Mouse (Mus musculus): ENCODE results near the gene Rerg. TPM values are rescaled to one million over a fixed set of nuclear protein-coding genes. Genes with fewer than 3 reads are reported as not detected.
"Not testable (repeated sequence)": the region's sequence is repeated elsewhere in the genome, so short reads cannot be mapped to it uniquely, and the experiment has no call there.

Gene Rerg
- total RNA-seq, 2 experiments from 2014 or later: not detected

- no peak for ATAC-seq (replicated peaks; ENCODE audit: low FRiP score, low TSS enrichment, poor library complexity, severe bottlenecking)
Measured at GRCm38 (mm10) chr6:137045011-137045504, 125.2 kb downstream of the Rerg start.

DNA sequence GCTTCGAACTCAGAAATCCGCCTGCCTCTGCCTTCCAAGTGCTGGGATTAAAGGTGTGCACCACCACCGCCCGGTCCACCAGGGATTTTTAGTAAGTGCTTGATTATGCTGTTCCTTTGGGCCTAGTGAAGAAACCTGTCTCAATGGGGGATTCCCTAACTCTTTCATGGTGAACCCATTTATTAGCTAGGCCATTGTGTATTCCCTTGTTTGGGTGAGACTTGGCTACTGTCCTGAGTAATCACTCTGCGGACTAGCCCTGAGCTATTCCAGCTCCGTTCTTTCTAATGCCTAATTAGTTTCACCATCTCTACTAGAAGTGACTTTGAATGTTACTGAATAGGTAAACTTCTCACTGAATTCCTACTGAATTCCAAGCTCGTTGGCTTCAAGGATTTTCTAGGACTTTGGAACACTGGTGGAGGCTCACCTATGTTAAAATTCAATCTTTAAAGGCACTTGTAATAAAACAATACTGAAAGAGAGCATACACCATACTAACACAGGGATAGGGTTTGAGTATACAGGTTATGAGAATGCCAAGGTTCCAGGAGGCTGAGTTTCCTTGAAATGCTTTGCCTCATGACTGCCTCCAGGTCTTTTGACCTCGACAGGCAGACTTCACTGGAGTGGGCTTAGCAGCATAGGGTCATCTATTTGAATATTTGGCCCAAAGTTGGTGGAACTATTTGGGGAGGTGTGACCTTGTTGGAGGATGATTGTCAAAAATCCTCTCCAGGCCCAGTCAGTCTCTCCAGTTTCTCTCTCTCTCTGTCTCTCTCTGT, 134.5 kb downstream of the Rerg start:
- not testable (repeated sequence) for ATAC-seq (replicated peaks; ENCODE audit: low FRiP score, low TSS enrichment, poor library complexity, severe bottlenecking)

GRCm38 (mm10) chr6:137030611-137031097, 139.6 kb downstream of the Rerg start:
- no peak for ATAC-seq (replicated peaks; ENCODE audit: low FRiP score, low TSS enrichment, poor library complexity, severe bottlenecking)

DNA sequence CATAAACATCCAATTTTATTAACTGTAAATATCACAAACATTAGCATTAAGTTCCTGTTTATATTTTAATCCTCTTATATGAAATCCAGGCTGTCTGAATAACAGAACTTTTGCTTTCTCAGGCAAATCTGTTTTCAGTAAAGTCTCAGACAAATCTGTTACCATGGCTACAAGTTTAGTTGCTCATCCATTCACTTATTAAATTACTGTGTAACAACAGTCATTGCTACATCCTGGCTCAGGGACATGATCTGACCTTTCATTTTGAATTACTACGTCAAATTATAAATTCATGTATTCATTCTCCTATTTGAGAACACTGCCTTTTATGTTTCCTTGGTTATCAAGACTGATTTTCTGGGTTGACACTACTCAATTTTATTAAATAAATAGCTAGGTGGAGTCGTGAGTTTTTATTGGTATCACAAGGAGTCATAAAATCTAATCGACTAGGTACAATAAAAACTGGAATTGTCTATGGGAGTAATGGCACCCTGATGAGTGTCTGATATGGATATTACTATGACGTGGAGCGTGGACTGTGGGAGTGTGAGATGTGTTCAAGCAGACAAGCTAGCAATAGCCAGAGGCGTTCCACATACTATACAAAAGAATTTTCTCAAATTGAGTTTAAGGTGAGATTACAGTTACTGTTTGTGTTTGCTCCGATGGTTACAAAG, 140.2 kb downstream of the Rerg start:
- no peak for ATAC-seq (replicated peaks; ENCODE audit: low FRiP score, low TSS enrichment, poor library complexity, severe bottlenecking)

- ATAC-seq (replicated peaks; ENCODE audit: low FRiP score, low TSS enrichment, poor library complexity, severe bottlenecking): no peak
Measured at GRCm38 (mm10) chr6:137025461-137025860, 144.8 kb downstream of the Rerg start.

GRCm38 (mm10) chr6:137024541-137024940, 145.8 kb downstream of the Rerg start:
- no peak for ATAC-seq (replicated peaks; ENCODE audit: low FRiP score, low TSS enrichment, poor library complexity, severe bottlenecking)

- no peak for ATAC-seq (replicated peaks; ENCODE audit: low FRiP score, low TSS enrichment, poor library complexity, severe bottlenecking)
Measured at GRCm38 (mm10) chr6:137017216-137017973, 152.9 kb downstream of the Rerg start.

- no peak for ATAC-seq (replicated peaks; ENCODE audit: low FRiP score, low TSS enrichment, poor library complexity, severe bottlenecking)
Measured at GRCm38 (mm10) chr6:137014346-137014745, 156.0 kb downstream of the Rerg start.

- ATAC-seq (replicated peaks; ENCODE audit: low FRiP score, low TSS enrichment, poor library complexity, severe bottlenecking): no peak
Measured at GRCm38 (mm10) chr6:137011187-137011586, 159.1 kb downstream of the Rerg start.

Other genes with a start within 250 kb of the Rerg start
- 1.6 and 2.3 TPM in 2 replicates for gene Erp27, start 248.3 kb downstream of the Rerg start, total RNA-seq (2014; fragmentation: Nextera tagmentation)
- not detected in 2 replicates for gene Erp27, start 248.3 kb downstream of the Rerg start, total RNA-seq (2017)
- gene Pde6h, start 246.7 kb downstream of the Rerg start, total RNA-seq (2014; fragmentation: Nextera tagmentation): 3.1 TPM in 1 of 2 replicates, not detected in the other
- not detected in 2 replicates for gene Pde6h, start 246.7 kb downstream of the Rerg start, total RNA-seq (2017)
- gene Arhgdib, start 228.6 kb downstream of the Rerg start, total RNA-seq (2014; fragmentation: Nextera tagmentation): 207 and 252 TPM in 2 replicates
- 203 and 254 TPM in 2 replicates for gene Arhgdib, start 228.6 kb downstream of the Rerg start, total RNA-seq (2017)
- not detected in 2 replicates for gene Ptpro, start 81.8 kb upstream of the Rerg start, total RNA-seq (2014; fragmentation: Nextera tagmentation)
- gene Ptpro, start 81.8 kb upstream of the Rerg start, total RNA-seq (2017): 0.08 TPM in 1 of 2 replicates, not detected in the other